Mouse (Mus musculus) stomach, adult 2 months (tissue): ENCODE results near the gene Wasf1. TPM values are rescaled to one million over a fixed set of nuclear protein-coding genes. Genes with fewer than 3 reads are reported as not detected.

Experiments
- polyA plus RNA-seq: library from polyadenylated mRNA; depleted of rRNA; stranded (reverse); fragments of >200 nt; gene quantifications from 2 replicates; pipeline ENCODE4 v1.2.3, GENCODE M21; 2012; rRNA removed

Wasf1 gene
- polyA plus RNA-seq, result 1.8 and 2.4 TPM in 2 replicates

GRCm38 (mm10) chr10:40882831-40883643 lies at the start of gene Wasf1, which contains the start of gene Cdc40:
TSS of gene Wasf1 (plus strand) at chr10:40883475.
TSS of gene Cdc40 (minus strand) at chr10:40883311.

Other genes starting within 250 kb of the Wasf1 start
- 2.0 and 3.0 TPM in 2 replicates for gene Mettl24, start 200.2 kb upstream of the Wasf1 start, polyA plus RNA-seq
- 5.0 and 5.6 TPM in 2 replicates for gene Cdc40, start 164 bp upstream of the Wasf1 start, polyA plus RNA-seq
- gene Gpr6, start 188.8 kb downstream of the Wasf1 start, polyA plus RNA-seq, result 0.09 TPM in 1 of 2 replicates, not detected in the other